Mouse (Mus musculus): ENCODE measurements around the gene Tmod3. TPM values are rescaled to one million over a fixed set of nuclear protein-coding genes. Genes with fewer than 3 reads are reported as not detected.
"Not testable (repeated sequence)": the region's sequence is repeated elsewhere in the genome, so short reads cannot be mapped to it uniquely, and the experiment has no call there.

Gene Tmod3
- polyA plus RNA-seq, 1 experiment from 2014 or later, result 23.7 TPM

- Histone ChIP-seq H3K27me3 (no peaks in the 10 kb centered on the region), H3K4me3 (replicated peaks) (no peak overlapping the region), H3K36me3 (replicated peaks) (peaks cover 12% of the 10 kb centered on the region), H3K4me1 (replicated peaks) (no peaks in the 10 kb centered on the region), H3K4me2 (no peak overlapping the region), H3K27ac (replicated peaks) (no peak overlapping the region), H3K9me3 (replicated peaks) (no peaks in the 10 kb centered on the region), H3K9ac (no peak overlapping the region)
- ATAC-seq (ENCODE audit: insufficient read depth), result no peak
- 69% methylated on average over 9 of the region's 9 CpGs for WGBS (ENCODE audit: insufficient replicate concordance)
Measured at GRCm38 (mm10) chr9:75494407-75495005, 65.0 kb downstream of the Tmod3 start.

- not testable (repeated sequence) for H3K4me2 ChIP-seq; H3K27ac ChIP-seq (replicated peaks); H3K9me3 ChIP-seq (replicated peaks); H3K36me3 ChIP-seq (replicated peaks); H3K27me3 ChIP-seq; H3K4me3 ChIP-seq (replicated peaks); H3K4me1 ChIP-seq (replicated peaks); H3K9ac ChIP-seq; ATAC-seq (ENCODE audit: insufficient read depth)
- 79% methylated on average over 7 of the region's 7 CpGs for WGBS (ENCODE audit: insufficient replicate concordance)
Measured at GRCm38 (mm10) chr9:75488255-75488654, 71.2 kb downstream of the Tmod3 start.

GRCm38 (mm10) chr9:75485231-75485630 lies 74.2 kb downstream of the Tmod3 start:
- Histone ChIP-seq H3K4me3 (replicated peaks) (no peak overlapping the region), H3K36me3 (replicated peaks) (no peaks in the 10 kb centered on the region), H3K27ac (replicated peaks) (no peak overlapping the region), H3K4me1 (replicated peaks) (no peaks in the 10 kb centered on the region), H3K4me2 (no peak overlapping the region), H3K9ac (no peak overlapping the region), H3K9me3 (replicated peaks) (no peaks in the 10 kb centered on the region), H3K27me3 (no peaks in the 10 kb centered on the region)
- 74% methylated on average over 6 of the region's 6 CpGs for WGBS (ENCODE audit: insufficient replicate concordance)
- ATAC-seq (ENCODE audit: insufficient read depth), result no peak

- H3K36me3 ChIP-seq (replicated peaks), result no peaks in the 10 kb centered on the region
- H3K9ac ChIP-seq, result no peak overlapping the region
- H3K9me3 ChIP-seq (replicated peaks), result no peaks in the 10 kb centered on the region
- no peak for ATAC-seq (ENCODE audit: insufficient read depth)
- H3K27me3 ChIP-seq, result no peaks in the 10 kb centered on the region
- H3K4me2 ChIP-seq, result no peak overlapping the region
- no peak overlapping the region for H3K27ac ChIP-seq (replicated peaks)
- no peaks in the 10 kb centered on the region for H3K4me1 ChIP-seq (replicated peaks)
- no peak overlapping the region for H3K4me3 ChIP-seq (replicated peaks)
- WGBS (ENCODE audit: insufficient replicate concordance), result 81% methylated on average over 5 of the region's 5 CpGs
Measured at GRCm38 (mm10) chr9:75480536-75481075, 78.9 kb downstream of the Tmod3 start.

- Histone ChIP-seq H3K9ac (no peak overlapping the region), H3K27ac (replicated peaks) (no peak overlapping the region), H3K9me3 (replicated peaks) (no peaks in the 10 kb centered on the region), H3K4me1 (replicated peaks) (no peaks in the 10 kb centered on the region), H3K4me3 (replicated peaks) (no peak overlapping the region), H3K36me3 (replicated peaks) (no peaks in the 10 kb centered on the region), H3K27me3 (no peaks in the 10 kb centered on the region), H3K4me2 (no peak overlapping the region)
- WGBS (ENCODE audit: insufficient replicate concordance), result 64% methylated on average over 8 of the region's 8 CpGs
- no peak for ATAC-seq (ENCODE audit: insufficient read depth)
Measured at GRCm38 (mm10) chr9:75479106-75479725, 80.2 kb downstream of the Tmod3 start.

GRCm38 (mm10) chr9:75477212-75477611 lies 82.2 kb downstream of the Tmod3 start:
- WGBS (ENCODE audit: insufficient replicate concordance), result 27% methylated on average over 3 of the region's 3 CpGs
- ATAC-seq (ENCODE audit: insufficient read depth), result no peak
- H3K27ac ChIP-seq (replicated peaks), result no peak overlapping the region

GRCm38 (mm10) chr9:75468297-75468696 lies 91.2 kb downstream of the Tmod3 start:
- no peak overlapping the region for H3K27ac ChIP-seq (replicated peaks)
- no peak overlapping the region for H3K4me2 ChIP-seq
- no peaks in the 10 kb centered on the region for H3K4me1 ChIP-seq (replicated peaks)
- no peaks in the 10 kb centered on the region for H3K9me3 ChIP-seq (replicated peaks)
- H3K27me3 ChIP-seq, result no peaks in the 10 kb centered on the region
- 73% methylated on average over 14 of the region's 14 CpGs for WGBS (ENCODE audit: insufficient replicate concordance)
- peaks cover 49% of the 10 kb centered on the region for H3K36me3 ChIP-seq (replicated peaks)
- H3K4me3 ChIP-seq (replicated peaks), result no peak overlapping the region
- no peak overlapping the region for H3K9ac ChIP-seq
- ATAC-seq (ENCODE audit: insufficient read depth), result no peak

More at GRCm38 (mm10) chr9:75477212-75477611, 82.2 kb downstream of the Tmod3 start:
- H3K9me3 ChIP-seq (replicated peaks), result no peaks in the 10 kb centered on the region
- H3K4me2 ChIP-seq, result no peak overlapping the region
- H3K4me1 ChIP-seq (replicated peaks), result no peaks in the 10 kb centered on the region
- no peak overlapping the region for H3K4me3 ChIP-seq (replicated peaks)
- no peaks in the 10 kb centered on the region for H3K27me3 ChIP-seq
- no peak overlapping the region for H3K9ac ChIP-seq
- peaks cover 3% of the 10 kb centered on the region; the same call in 1 of the 2 replicates for H3K36me3 ChIP-seq (replicated peaks)

GRCm38 (mm10) chr9:75467581-75467980 lies 91.9 kb downstream of the Tmod3 start:
- no peaks in the 10 kb centered on the region for H3K9me3 ChIP-seq (replicated peaks)
- no peak for ATAC-seq (ENCODE audit: insufficient read depth)
- H3K27ac ChIP-seq (replicated peaks), result no peak overlapping the region
- H3K27me3 ChIP-seq, result no peaks in the 10 kb centered on the region
- H3K36me3 ChIP-seq (replicated peaks), result peaks cover 56% of the 10 kb centered on the region
- no peak overlapping the region for H3K4me3 ChIP-seq (replicated peaks)
- no peaks in the 10 kb centered on the region for H3K4me1 ChIP-seq (replicated peaks)
- 79% methylated on average over 3 of the region's 3 CpGs for WGBS (ENCODE audit: insufficient replicate concordance)
- H3K4me2 ChIP-seq, result no peak overlapping the region
- no peak overlapping the region for H3K9ac ChIP-seq

- Histone ChIP-seq H3K27ac (replicated peaks) (no peak overlapping the region), H3K36me3 (replicated peaks) (peaks cover 64% of the 10 kb centered on the region), H3K9ac (no peak overlapping the region), H3K9me3 (replicated peaks) (no peaks in the 10 kb centered on the region), H3K4me3 (replicated peaks) (no peak overlapping the region), H3K27me3 (no peaks in the 10 kb centered on the region), H3K4me1 (replicated peaks) (no peaks in the 10 kb centered on the region), H3K4me2 (no peak overlapping the region)
- WGBS (ENCODE audit: insufficient replicate concordance), result 79% methylated on average over 4 of the region's 4 CpGs
- ATAC-seq (ENCODE audit: insufficient read depth), result no peak
Measured at GRCm38 (mm10) chr9:75466641-75467040, 92.8 kb downstream of the Tmod3 start.

- peaks cover 69% of the 10 kb centered on the region for H3K36me3 ChIP-seq (replicated peaks)
- no peak overlapping the region for H3K4me2 ChIP-seq
- no peak for ATAC-seq (ENCODE audit: insufficient read depth)
- no peaks in the 10 kb centered on the region for H3K27me3 ChIP-seq
- H3K9ac ChIP-seq, result no peak overlapping the region
- WGBS (ENCODE audit: insufficient replicate concordance), result 78% methylated on average over 9 of the region's 9 CpGs
- H3K4me1 ChIP-seq (replicated peaks), result no peaks in the 10 kb centered on the region
- H3K27ac ChIP-seq (replicated peaks), result no peak overlapping the region
- no peak overlapping the region for H3K4me3 ChIP-seq (replicated peaks)
- H3K9me3 ChIP-seq (replicated peaks), result no peaks in the 10 kb centered on the region
Measured at GRCm38 (mm10) chr9:75465856-75466255, 93.6 kb downstream of the Tmod3 start.

GRCm38 (mm10) chr9:75463050-75463660 lies 96.3 kb downstream of the Tmod3 start:
- H3K27me3 ChIP-seq, result no peaks in the 10 kb centered on the region
- no peak overlapping the region for H3K27ac ChIP-seq (replicated peaks)
- H3K9ac ChIP-seq, result no peak overlapping the region
- H3K4me2 ChIP-seq, result no peak overlapping the region
- no peak overlapping the region for H3K4me3 ChIP-seq (replicated peaks)
- 73% methylated on average over 8 of the region's 8 CpGs for WGBS (ENCODE audit: insufficient replicate concordance)
- ATAC-seq (ENCODE audit: insufficient read depth), result no peak
- H3K4me1 ChIP-seq (replicated peaks), result no peaks in the 10 kb centered on the region
- no peaks in the 10 kb centered on the region for H3K9me3 ChIP-seq (replicated peaks)
- H3K36me3 ChIP-seq (replicated peaks), result peaks cover 85% of the 10 kb centered on the region

All from liver, embryonic 15.5 days (tissue).